Mouse (Mus musculus) MEL (cell line): ENCODE results near the gene Hnrnpr. TPM values are rescaled to one million over a fixed set of nuclear protein-coding genes. Genes with fewer than 3 reads are reported as not detected.

Experiments used
- DNase-seq: peaks from one replicate; pipeline ENCODE4 v3.0.0; 2011; ENCODE audit warnings: low read depth, low spot score
- H3K27ac ChIP-seq: 2 replicates; pipeline ENCODE4 v1.5.1; 2012; ENCODE audit warnings: low read depth, mild to moderate bottlenecking, control low read depth, low read length, moderate library complexity; ENCODE audit not compliant: control insufficient read depth
- H3K27me3 ChIP-seq, 2 experiments: fragments of 150-350 bp in 1 of 2; sonication (generic) in 1 of 2; 2 replicates each; pipeline ENCODE4 v1.6.1; 2012; ENCODE audit warnings: low read length in 2 of 2, mild to moderate bottlenecking in 2 of 2, improper control_type of control experiment in 1 of 2, moderate library complexity in 1 of 2; ENCODE audit not compliant: insufficient read depth in 2 of 2, control insufficient read depth in 1 of 2
- H3K36me3 ChIP-seq, 2 experiments: 2 replicates each; pipeline ENCODE4 v1.6.1; 2012 to 2014; ENCODE audit warnings: low read length in 2 of 2, improper control_type of control experiment in 1 of 2, inconsistent platforms in 1 of 2, mild to moderate bottlenecking in 1 of 2; ENCODE audit not compliant: insufficient read depth in 2 of 2, control insufficient read depth in 1 of 2
- H3K4me1 ChIP-seq, 2 experiments: fragments of 150-350 bp in 1 of 2; sonication (generic) in 1 of 2; 2 replicates each; pipeline ENCODE4 v1.6.1; 2012; ENCODE audit warnings: low read length in 2 of 2, improper control_type of control experiment in 1 of 2, mild to moderate bottlenecking in 1 of 2; ENCODE audit not compliant: insufficient read depth in 2 of 2, control insufficient read depth in 1 of 2
- H3K4me3 ChIP-seq, 2 experiments: fragments of 150-350 bp in 1 of 2; sonication (generic) in 1 of 2; 2 replicates each; pipeline ENCODE4 v1.5.1; 2012; ENCODE audit warnings: low read depth in 2 of 2, low read length in 2 of 2, mild to moderate bottlenecking in 2 of 2, moderate library complexity in 2 of 2, control low read depth in 1 of 2, improper control_type of control experiment in 1 of 2; ENCODE audit not compliant: control insufficient read depth in 1 of 2, insufficient read depth in 1 of 2
- H3K79me2 ChIP-seq: 2 replicates; pipeline ENCODE4 v1.6.1; 2012; ENCODE audit warnings: mild to moderate bottlenecking, low read length, moderate library complexity; ENCODE audit not compliant: control insufficient read depth, poor library complexity, insufficient read depth
- H3K9ac ChIP-seq: 2 replicates; pipeline ENCODE4 v1.6.1; 2012; ENCODE audit warnings: low read depth, mild to moderate bottlenecking, control low read depth, low read length, moderate library complexity; ENCODE audit not compliant: control insufficient read depth, poor library complexity, severe bottlenecking
- H3K9me3 ChIP-seq: fragments of 150-350 bp; sonication (generic); replicated peaks from 2 replicates; pipeline ENCODE4 v1.6.1; 2012; ENCODE audit warnings: mild to moderate bottlenecking, low read length, improper control_type of control experiment, moderate library complexity; ENCODE audit not compliant: insufficient read depth
- CHD2 ChIP-seq: IDR thresholded peaks from 2 replicates; pipeline ENCODE4 v1.6.1; 2011; ENCODE audit warnings: low read length, improper control_type of control experiment
- ELF1 ChIP-seq: IDR thresholded peaks from 2 replicates; pipeline ENCODE4 v1.6.1; 2014; ENCODE audit warnings: low read depth, mild to moderate bottlenecking, inconsistent platforms, low read length, improper control_type of control experiment, moderate library complexity
- EP300 ChIP-seq, 2 experiments: IDR thresholded peaks; 2 replicates each; pipeline ENCODE4 v1.6.1; 2011; ENCODE audit warnings: improper control_type of control experiment in 2 of 2, low read length in 2 of 2, low read depth in 1 of 2, mild to moderate bottlenecking in 1 of 2
- KAT2A ChIP-seq: conservative IDR thresholded peaks from 2 replicates; pipeline ENCODE4 v1.6.1; 2012; ENCODE audit warnings: low read depth, low read length, improper control_type of control experiment, inconsistent platforms
- MAX ChIP-seq: IDR thresholded peaks from 2 replicates; pipeline ENCODE4 v1.6.1; 2011; ENCODE audit warnings: low read length, improper control_type of control experiment
- MYB ChIP-seq: IDR thresholded peaks from 2 replicates; pipeline ENCODE4 v1.6.1; 2011; ENCODE audit warnings: mild to moderate bottlenecking, low read depth, low read length, improper control_type of control experiment
- NELFE ChIP-seq: IDR thresholded peaks from 2 replicates; pipeline ENCODE4 v1.6.1; 2011; ENCODE audit warnings: low read depth, low read length, improper control_type of control experiment
- NRF1 ChIP-seq: IDR thresholded peaks from 2 replicates; pipeline ENCODE4 v1.6.1; 2014; ENCODE audit warnings: low read depth, mild to moderate bottlenecking, inconsistent platforms, low read length, improper control_type of control experiment, moderate library complexity; ENCODE audit not compliant: poor library complexity, insufficient read depth, severe bottlenecking
- POLR2A ChIP-seq, 2 experiments: IDR thresholded peaks; 2 replicates each; pipeline ENCODE4 v1.6.1; 2011 to 2012; ENCODE audit warnings: low read length in 2 of 2, mild to moderate bottlenecking in 2 of 2, control low read depth in 1 of 2, improper control_type of control experiment in 1 of 2, low read depth in 1 of 2, moderate library complexity in 1 of 2; ENCODE audit not compliant: control insufficient read depth in 1 of 2, insufficient read depth in 1 of 2, poor library complexity in 1 of 2
- RAD21 ChIP-seq: IDR thresholded peaks from 2 replicates; pipeline ENCODE4 v1.6.1; 2011; ENCODE audit warnings: mild to moderate bottlenecking, low read depth, low read length, improper control_type of control experiment
- SMC3 ChIP-seq: IDR thresholded peaks from 2 replicates; pipeline ENCODE4 v1.6.1; 2011; ENCODE audit warnings: low read depth, low read length, improper control_type of control experiment
- TAL1 ChIP-seq: IDR thresholded peaks from 2 replicates; pipeline ENCODE4 v1.6.1; 2012; ENCODE audit warnings: mild to moderate bottlenecking, inconsistent platforms, low read length, moderate library complexity, mixed read lengths
- TBP ChIP-seq: IDR thresholded peaks from 2 replicates; pipeline ENCODE4 v1.8.0; 2011; ENCODE audit warnings: low read depth, low read length, improper control_type of control experiment
- USF2 ChIP-seq, 2 experiments: IDR thresholded peaks; 2 replicates each; pipeline ENCODE4 v1.6.1; 2011 to 2012; ENCODE audit warnings: improper control_type of control experiment in 2 of 2, low read length in 2 of 2, borderline replicate concordance in 1 of 2, inconsistent platforms in 1 of 2, low read depth in 1 of 2, mild to moderate bottlenecking in 1 of 2; ENCODE audit not compliant: insufficient read depth in 1 of 2
- ZMIZ1 ChIP-seq: IDR thresholded peaks from 2 replicates; pipeline ENCODE4 v1.6.1; 2012; ENCODE audit warnings: low read depth, mild to moderate bottlenecking, inconsistent platforms, low read length, improper control_type of control experiment, moderate library complexity
- polyA plus RNA-seq, 2 experiments: library from polyadenylated mRNA; stranded (reverse) in 1 of 2; unstranded in 1 of 2; fragments of >175 nt in 1 of 2; fragments of >200 nt in 1 of 2; gene quantifications; 2 replicates each; pipeline versions ENCODE4 v1.2.1 to v1.2.4; 2012; ENCODE audit warnings: low replicate concordance in 2 of 2, low read depth in 1 of 2; ENCODE audit not compliant: insufficient read length in 2 of 2, insufficient read depth in 1 of 2, missing spikeins in 1 of 2
- total RNA-seq: library from RNA; depleted of rRNA; stranded (reverse); fragments of 300-350 nt; gene quantifications from 2 replicates; pipeline ENCODE4 v1.2.3, GENCODE M21; 2012

Hnrnpr gene
- total and polyA plus RNA-seq, 3 experiments: 97.2 to 366 (median 148) TPM

- TF ChIP-seq NRF1 (peak; percentile 87), TBP (0 out of 2 replicates have a peak, but pooled peaks have one; percentile 34), ZMIZ1 (0 out of 2 replicates have a peak, but pooled peaks have one; percentile 8)
Observed at GRCm38 (mm10) chr4:136285811-136286371, 24.9 kb upstream of the Hnrnpr start (continued).

- Histone ChIP-seq H3K79me2 (peaks cover 4% of the 10 kb centered on the region), H3K27ac (no peak overlapping the region), H3K4me3 (no peak overlapping the region), H3K36me3 (peaks cover 2 to 3% of the 10 kb centered on the region in 2 experiments; a peak in 2 of 4 replicates), H3K9me3 (no peaks in the 10 kb centered on the region), H3K4me1 (peaks cover 0 to 4% of the 10 kb centered on the region in 2 experiments; a peak in 2 of 4 replicates), H3K27me3 (no peaks in the 10 kb centered on the region), H3K9ac (no peak overlapping the region)
- DNase-seq: no peak
- TF ChIP-seq MYB (no peak), RAD21 (no peak), POLR2A (IDR thresholded peaks at IDR 0.05; ENCODE audit: control insufficient read depth in 1 of 2, insufficient read depth in 1 of 2, low read depth in 1 of 2, low read length in 2 of 2, poor library complexity in 1 of 2) (no peak), USF2 (IDR thresholded peaks at IDR 0.05; ENCODE audit: borderline replicate concordance in 1 of 2, insufficient read depth in 1 of 2, low read depth in 1 of 2, low read length in 2 of 2) (no peak), ELF1 (no peak), TBP (no peak), KAT2A (no peak), ZMIZ1 (no peak), SMC3 (no peak), EP300 (IDR thresholded peaks at IDR 0.05; ENCODE audit: low read depth in 1 of 2, low read length in 2 of 2) (no peak), CHD2 (no peak), NELFE (no peak), TAL1 (no peak), MAX (no peak)
Observed at GRCm38 (mm10) chr4:136289918-136290780, 20.6 kb upstream of the Hnrnpr start.
